Mouse (Mus musculus): ENCODE results near the gene Atp10a. TPM values are rescaled to one million over a fixed set of nuclear protein-coding genes. Genes with fewer than 3 reads are reported as not detected.

The Atp10a gene
- polyA plus RNA-seq, 1 experiment = 6.2 TPM

DNA sequence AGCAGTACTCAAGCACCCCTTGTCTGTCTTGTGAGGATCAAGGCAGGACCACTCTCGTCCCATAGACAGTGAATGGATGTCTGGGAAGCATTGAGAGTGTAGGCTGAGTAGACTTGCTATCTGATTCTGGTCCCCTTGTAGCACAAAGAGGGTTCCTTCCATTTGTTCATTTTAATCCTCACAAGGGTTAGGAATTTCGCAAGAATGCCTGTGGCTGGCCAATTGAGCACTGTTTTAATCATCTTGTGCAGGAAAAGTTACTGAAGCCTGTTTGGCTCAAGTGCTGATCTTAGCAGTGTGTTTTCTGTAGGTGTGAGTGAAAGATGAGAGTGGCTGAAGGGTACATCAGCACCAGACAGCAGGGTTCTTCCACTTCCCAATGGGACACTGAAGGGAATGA is 101.4 kb downstream of the Atp10a start:
- Histone ChIP-seq H3K4me1 (ENCODE audit: control insufficient read depth, insufficient read depth, low read length) (no peaks in the 10 kb centered on the region), H3K27ac (ENCODE audit: insufficient read depth, low read length) (no peak overlapping the region), H3K4me3 (replicated peaks; ENCODE audit: insufficient read depth, low read depth, low read length) (no peak overlapping the region), H3K27me3 (ENCODE audit: control insufficient read depth, insufficient read depth, low read length) (no peaks in the 10 kb centered on the region)
- TF ChIP-seq POLR2A (IDR thresholded peaks at IDR 0.05; ENCODE audit: borderline replicate concordance, insufficient read depth, low read length) = no peak
- TF ChIP-seq CTCF (IDR thresholded peaks at IDR 0.05; ENCODE audit: borderline replicate concordance, insufficient read depth, low read depth, low read length) = no peak
- no peak for DNase-seq
- 98% methylated on average over 2 of the region's 2 CpGs for WGBS

DNA sequence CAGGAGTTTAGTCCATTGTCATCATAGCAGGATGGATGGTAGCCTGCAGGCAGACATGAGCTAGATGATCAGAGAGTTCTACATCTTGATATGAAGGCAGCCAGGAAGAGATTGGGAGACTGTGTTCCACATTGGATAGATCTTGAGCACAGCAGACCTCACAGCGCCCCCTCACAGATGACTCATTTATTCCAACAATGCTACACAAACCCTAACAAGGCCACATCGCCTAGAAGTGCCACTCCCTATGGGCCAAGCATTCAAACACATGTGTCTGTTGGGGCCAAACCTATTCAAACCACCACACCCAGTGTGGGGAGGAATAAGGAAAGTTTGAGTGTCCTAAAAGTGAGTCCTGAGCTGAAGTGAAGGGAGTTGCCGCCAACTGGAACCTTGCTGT is 102.4 kb downstream of the Atp10a start:
- H3K4me1 ChIP-seq (ENCODE audit: control insufficient read depth, insufficient read depth, low read length) = no peaks in the 10 kb centered on the region
- no peak overlapping the region for H3K27ac ChIP-seq (ENCODE audit: insufficient read depth, low read length)
- TF ChIP-seq CTCF (IDR thresholded peaks at IDR 0.05; ENCODE audit: borderline replicate concordance, insufficient read depth, low read depth, low read length) (no peak), POLR2A (IDR thresholded peaks at IDR 0.05; ENCODE audit: borderline replicate concordance, insufficient read depth, low read length) (no peak)
- DNase-seq = no peak
- no peaks in the 10 kb centered on the region for H3K27me3 ChIP-seq (ENCODE audit: control insufficient read depth, insufficient read depth, low read length)
- H3K4me3 ChIP-seq (replicated peaks; ENCODE audit: insufficient read depth, low read depth, low read length) = no peak overlapping the region
- 84% methylated on average over 3 of the region's 3 CpGs for WGBS

DNA sequence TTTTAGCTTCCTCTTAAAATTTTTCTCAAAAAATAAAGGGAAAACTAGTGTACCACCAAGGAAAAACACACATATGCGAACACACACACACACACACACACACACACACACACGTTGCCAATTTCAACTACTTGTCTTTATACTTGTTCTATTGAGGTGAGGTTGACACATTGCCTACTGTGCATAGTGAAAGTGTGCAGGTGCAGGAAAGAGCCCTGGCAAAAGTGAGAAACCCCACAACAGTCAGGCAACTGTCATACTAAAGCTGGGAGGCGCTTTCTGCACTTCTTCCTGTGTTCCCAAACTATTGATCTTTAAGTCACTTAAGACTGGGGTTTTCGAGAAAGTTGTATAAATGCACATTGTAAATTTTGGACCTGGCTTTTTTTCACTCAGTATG is 103.3 kb downstream of the Atp10a start:
- H3K27me3 ChIP-seq (ENCODE audit: control insufficient read depth, insufficient read depth, low read length) = no peaks in the 10 kb centered on the region
- H3K27ac ChIP-seq (ENCODE audit: insufficient read depth, low read length) = no peak overlapping the region
- TF ChIP-seq POLR2A (IDR thresholded peaks at IDR 0.05; ENCODE audit: borderline replicate concordance, insufficient read depth, low read length) (no peak), CTCF (IDR thresholded peaks at IDR 0.05; ENCODE audit: borderline replicate concordance, insufficient read depth, low read depth, low read length) (no peak)
- WGBS = 96% methylated on average over 4 of the region's 4 CpGs
- H3K4me3 ChIP-seq (replicated peaks; ENCODE audit: insufficient read depth, low read depth, low read length) = no peak overlapping the region
- DNase-seq = no peak
- H3K4me1 ChIP-seq (ENCODE audit: control insufficient read depth, insufficient read depth, low read length) = no peaks in the 10 kb centered on the region

DNA sequence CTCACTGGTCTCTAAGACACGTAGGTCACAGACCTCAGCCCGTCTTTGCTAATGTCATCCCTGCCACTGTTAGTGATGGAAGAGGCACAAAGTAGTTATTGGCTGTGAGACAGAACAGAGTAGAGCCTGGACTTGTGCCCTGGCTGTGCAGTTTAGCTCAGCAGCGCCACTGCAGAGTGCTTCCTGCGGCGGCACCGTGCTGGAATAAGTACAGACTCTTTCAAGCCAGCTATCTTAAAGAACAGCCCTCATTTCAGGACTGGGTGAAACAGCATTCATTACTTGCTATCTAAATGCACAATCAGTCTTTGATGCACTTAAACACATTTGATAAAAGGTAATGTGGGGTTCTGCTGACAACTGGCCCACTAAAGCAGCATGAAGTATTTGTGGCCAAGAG is 111.3 kb downstream of the Atp10a start:
- TF ChIP-seq POLR2A (IDR thresholded peaks at IDR 0.05; ENCODE audit: borderline replicate concordance, insufficient read depth, low read length) (no peak), CTCF (IDR thresholded peaks at IDR 0.05; ENCODE audit: borderline replicate concordance, insufficient read depth, low read depth, low read length) (peak; percentile 35; the same call in 1 of the 2 replicates)
- peak; percentile 55 to 60 for DNase-seq
- Histone ChIP-seq H3K27ac (ENCODE audit: insufficient read depth, low read length) (no peak overlapping the region), H3K4me3 (replicated peaks; ENCODE audit: insufficient read depth, low read depth, low read length) (no peak overlapping the region), H3K27me3 (ENCODE audit: control insufficient read depth, insufficient read depth, low read length) (no peaks in the 10 kb centered on the region; the same call in 1 of the 2 replicates), H3K4me1 (ENCODE audit: control insufficient read depth, insufficient read depth, low read length) (no peaks in the 10 kb centered on the region; the same call in 1 of the 2 replicates)
- 8% methylated on average over 6 of the region's 6 CpGs for WGBS

DNA sequence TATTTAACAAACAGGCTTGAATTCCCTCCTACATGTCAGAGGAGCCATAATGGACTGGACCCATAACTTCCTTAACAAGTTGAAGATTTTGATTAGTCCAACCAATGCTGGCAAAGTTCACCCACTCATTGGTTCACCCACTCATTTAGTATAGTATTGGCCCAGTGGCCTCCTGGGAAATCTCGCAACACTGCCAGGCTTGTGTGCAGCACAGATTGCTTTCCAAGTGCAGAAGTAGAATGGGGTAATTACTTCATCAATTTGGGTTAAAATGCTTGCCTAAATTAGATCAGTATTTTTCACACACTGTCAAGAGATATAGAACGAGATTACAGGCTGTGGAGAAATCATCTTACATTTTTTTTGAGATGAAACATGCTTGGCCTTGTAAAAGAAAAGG is 112.3 kb downstream of the Atp10a start:
- no peak for DNase-seq
- Histone ChIP-seq H3K27me3 (ENCODE audit: control insufficient read depth, insufficient read depth, low read length) (no peaks in the 10 kb centered on the region; the same call in 1 of the 2 replicates), H3K27ac (ENCODE audit: insufficient read depth, low read length) (no peak overlapping the region), H3K4me3 (replicated peaks; ENCODE audit: insufficient read depth, low read depth, low read length) (no peak overlapping the region), H3K4me1 (ENCODE audit: control insufficient read depth, insufficient read depth, low read length) (no peaks in the 10 kb centered on the region; the same call in 1 of the 2 replicates)
- WGBS = 92% methylated on average over 2 of the region's 2 CpGs
- TF ChIP-seq CTCF (IDR thresholded peaks at IDR 0.05; ENCODE audit: borderline replicate concordance, insufficient read depth, low read depth, low read length) = no peak
- TF ChIP-seq POLR2A (IDR thresholded peaks at IDR 0.05; ENCODE audit: borderline replicate concordance, insufficient read depth, low read length) = no peak

DNA sequence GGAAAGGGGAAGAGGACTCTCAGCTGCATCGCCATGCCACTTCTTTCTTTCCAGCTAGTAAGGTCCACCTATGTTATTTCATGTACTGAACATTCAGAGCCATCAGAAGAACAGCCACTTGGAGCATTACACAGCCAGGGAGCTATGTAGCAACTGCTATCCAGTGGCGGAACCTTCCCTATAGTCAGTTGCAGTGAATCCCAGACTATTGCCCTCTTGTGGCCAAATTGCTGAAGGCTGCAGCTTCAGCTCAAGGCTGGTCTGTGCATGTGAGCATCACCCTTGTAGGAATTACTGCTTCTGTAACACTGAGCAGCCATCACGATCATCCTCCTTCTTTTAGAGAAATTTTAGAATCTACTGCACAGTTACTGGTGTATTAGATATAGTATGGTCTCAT is 114.3 kb downstream of the Atp10a start:
- no peak overlapping the region for H3K27ac ChIP-seq (ENCODE audit: insufficient read depth, low read length)
- no peak for TF ChIP-seq POLR2A (IDR thresholded peaks at IDR 0.05; ENCODE audit: borderline replicate concordance, insufficient read depth, low read length)
- peak; percentile 45 for TF ChIP-seq CTCF (IDR thresholded peaks at IDR 0.05; ENCODE audit: borderline replicate concordance, insufficient read depth, low read depth, low read length)
- DNase-seq = peak in 1 of 2 experiments; percentile 7
- H3K4me3 ChIP-seq (replicated peaks; ENCODE audit: insufficient read depth, low read depth, low read length) = no peak overlapping the region
- 81% methylated on average over 3 of the region's 3 CpGs for WGBS
- H3K4me1 ChIP-seq (ENCODE audit: control insufficient read depth, insufficient read depth, low read length) = no peaks in the 10 kb centered on the region; the same call in 1 of the 2 replicates
- no peaks in the 10 kb centered on the region; the same call in 1 of the 2 replicates for H3K27me3 ChIP-seq (ENCODE audit: control insufficient read depth, insufficient read depth, low read length)

DNA sequence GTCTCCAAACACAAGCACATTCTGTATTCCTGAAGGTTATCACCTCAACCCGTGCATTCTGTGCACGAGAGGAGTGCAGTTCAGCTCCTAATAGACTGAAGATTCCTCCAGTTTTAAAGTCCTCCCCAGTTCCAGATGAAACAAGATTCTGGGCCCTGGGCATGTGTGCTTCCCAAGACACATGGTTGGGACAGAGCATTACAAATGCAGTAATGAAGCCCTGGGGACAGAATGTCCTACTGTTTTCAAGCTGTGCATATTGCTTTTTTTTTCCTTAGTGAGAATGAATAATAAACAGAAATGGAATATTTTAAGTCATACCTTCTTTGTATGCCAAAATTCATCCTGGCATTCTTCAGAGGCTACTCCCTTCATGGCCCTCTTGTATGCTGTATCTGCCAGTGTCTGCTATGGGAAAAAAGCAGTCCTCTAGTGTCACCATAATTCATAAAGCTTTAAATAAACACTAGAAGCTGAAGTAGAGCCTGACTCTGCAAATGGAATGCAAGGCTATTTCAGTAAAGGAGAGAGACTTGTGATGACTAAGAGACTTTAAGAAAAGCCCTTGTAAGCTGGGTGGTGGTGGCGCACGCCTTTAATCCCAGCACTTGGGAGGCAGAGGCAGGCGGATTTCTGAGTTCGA is 116.2 kb downstream of the Atp10a start:
- H3K27me3 ChIP-seq (ENCODE audit: control insufficient read depth, insufficient read depth, low read length) = no peaks in the 10 kb centered on the region; the same call in 1 of the 2 replicates
- H3K4me3 ChIP-seq (replicated peaks; ENCODE audit: insufficient read depth, low read depth, low read length) = no peak overlapping the region
- H3K4me1 ChIP-seq (ENCODE audit: control insufficient read depth, insufficient read depth, low read length) = no peaks in the 10 kb centered on the region; the same call in 1 of the 2 replicates
- no peak overlapping the region for H3K27ac ChIP-seq (ENCODE audit: insufficient read depth, low read length)
- DNase-seq = no peak
- no peak for TF ChIP-seq POLR2A (IDR thresholded peaks at IDR 0.05; ENCODE audit: borderline replicate concordance, insufficient read depth, low read length)
- no peak for TF ChIP-seq CTCF (IDR thresholded peaks at IDR 0.05; ENCODE audit: borderline replicate concordance, insufficient read depth, low read depth, low read length)
- 93% methylated on average over 6 of the region's 6 CpGs for WGBS

DNA sequence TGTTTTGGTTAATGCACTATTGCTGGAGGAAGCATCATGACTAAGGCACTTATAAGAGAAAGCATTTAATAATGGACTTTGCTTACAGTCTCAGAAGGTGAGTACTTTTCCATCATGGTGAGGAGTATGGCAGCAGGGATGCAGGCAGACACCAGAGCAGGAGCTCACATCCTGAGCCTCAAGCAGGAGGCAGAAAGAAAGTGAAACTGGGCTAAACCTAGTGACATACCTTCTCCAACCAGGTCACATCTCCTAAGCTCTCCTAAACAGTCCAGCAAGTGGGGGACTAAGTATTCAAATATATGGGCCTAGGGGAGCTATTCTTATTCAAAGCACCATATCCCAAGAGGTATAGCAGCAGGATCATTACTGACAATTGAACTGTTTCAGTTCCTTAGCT is 123.2 kb downstream of the Atp10a start:
- H3K27me3 ChIP-seq (ENCODE audit: control insufficient read depth, insufficient read depth, low read length) = no peaks in the 10 kb centered on the region
- H3K4me1 ChIP-seq (ENCODE audit: control insufficient read depth, insufficient read depth, low read length) = no peaks in the 10 kb centered on the region
- TF ChIP-seq CTCF (IDR thresholded peaks at IDR 0.05; ENCODE audit: borderline replicate concordance, insufficient read depth, low read depth, low read length) (no peak), POLR2A (IDR thresholded peaks at IDR 0.05; ENCODE audit: borderline replicate concordance, insufficient read depth, low read length) (no peak)
- no peak overlapping the region for H3K4me3 ChIP-seq (replicated peaks; ENCODE audit: insufficient read depth, low read depth, low read length)
- DNase-seq = no peak
- H3K27ac ChIP-seq (ENCODE audit: insufficient read depth, low read length) = no peak overlapping the region

Data from cerebellum, adult 2 months (tissue).